In the genomic region with DNA sequence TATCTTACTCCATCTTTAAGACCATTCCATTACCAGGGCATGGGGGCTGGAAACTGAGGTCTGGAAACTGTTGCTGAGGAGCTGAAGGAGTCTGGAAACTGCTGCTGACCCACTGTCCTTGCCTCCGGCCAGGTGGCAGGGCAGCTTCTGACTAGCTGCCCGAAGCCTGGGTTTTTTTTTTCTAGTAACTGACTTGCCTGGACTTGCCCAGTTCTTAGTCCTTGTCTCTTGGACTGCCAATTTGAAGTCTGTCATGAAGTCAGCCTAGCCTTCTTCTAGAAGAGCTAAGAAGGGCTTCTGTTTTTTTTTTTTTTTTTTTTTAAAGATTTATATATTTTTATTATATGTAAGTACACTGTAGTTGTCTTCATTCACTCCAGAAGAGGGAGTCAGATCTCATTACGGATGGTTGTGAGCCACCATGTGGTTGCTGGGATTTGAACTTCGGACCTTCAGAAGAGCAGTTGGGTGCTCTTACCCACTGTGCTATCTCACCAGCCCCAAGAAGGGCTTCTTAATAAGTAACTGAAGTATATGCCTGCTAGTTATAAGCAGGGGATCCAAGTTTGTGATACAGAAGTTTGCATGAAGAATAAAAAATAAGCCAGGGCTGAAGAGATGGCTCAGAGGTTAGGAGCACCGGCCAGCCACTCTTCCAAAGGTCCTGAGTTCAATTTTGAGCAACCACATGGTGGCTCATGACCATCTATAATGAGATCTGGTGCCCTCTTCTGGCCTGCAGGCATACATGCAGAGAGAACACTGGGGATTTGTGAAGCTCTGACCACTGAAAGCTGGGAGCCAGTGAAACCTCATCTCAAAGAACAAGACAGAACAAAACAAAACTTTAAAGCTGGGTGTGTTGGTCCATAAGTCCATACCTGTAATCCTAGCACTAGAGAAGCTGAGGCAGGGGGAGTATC, we compare ENCODE assay signal across 8 mouse cellular contexts. TPM values are rescaled to one million over a fixed set of nuclear protein-coding genes. Genes with fewer than 3 reads are reported as not detected.
DNase-seq lines count a peak whose midpoint lies in the region; ATAC-seq and TF ChIP-seq lines count a peak whose summit lies in the region.

No protein-coding gene starts in this region.

- no peak overlapping the region for H3K27ac ChIP-seq in thymus, adult 2 months (ENCODE audit: control insufficient read depth, insufficient read depth, low read length)
- no peak overlapping the region for H3K27ac ChIP-seq in liver, postnatal 0 days (ENCODE audit: low read depth)
- H3K27ac ChIP-seq in forebrain, embryonic 11.5 days (ENCODE audit: low read depth, low read length): no peak overlapping the region

- no peaks in the 10 kb centered on the region for H3K36me3 ChIP-seq in thymus, adult 2 months (ENCODE audit: control insufficient read depth, insufficient read depth, low read length)
- H3K36me3 ChIP-seq in liver, postnatal 0 days (replicated peaks; ENCODE audit: insufficient read depth, low read length): peaks cover 2% of the 10 kb centered on the region; the same call in 1 of the 2 replicates
- no peaks in the 10 kb centered on the region for H3K36me3 ChIP-seq in forebrain, embryonic 11.5 days (ENCODE audit: control insufficient read depth, insufficient read depth, low read length)

- WGBS in thymus, adult 2 months: 70% methylated on average over 5 of the region's 5 CpGs
- 65% methylated on average over 5 of the region's 5 CpGs for WGBS in liver, postnatal 0 days (ENCODE audit: insufficient replicate concordance)
- WGBS in forebrain, embryonic 11.5 days: 62% methylated on average over 5 of the region's 5 CpGs

- H3K4me3 ChIP-seq in thymus, adult 2 months (ENCODE audit: control insufficient read depth, insufficient read depth, low read length): no peak overlapping the region
- H3K4me3 ChIP-seq in liver, postnatal 0 days (ENCODE audit: low read depth, low read length): no peak overlapping the region
- H3K4me3 ChIP-seq in forebrain, embryonic 11.5 days (ENCODE audit: low read depth, low read length): no peak overlapping the region

- no peaks in the 10 kb centered on the region for H3K27me3 ChIP-seq in thymus, adult 2 months (ENCODE audit: control insufficient read depth, insufficient read depth, low read length)
- H3K27me3 ChIP-seq in liver, postnatal 0 days (ENCODE audit: insufficient read depth, low read length): no peaks in the 10 kb centered on the region
- no peaks in the 10 kb centered on the region for H3K27me3 ChIP-seq in forebrain, embryonic 11.5 days (ENCODE audit: control insufficient read depth, insufficient read depth, low read length)

- peak; percentile 30; the same call in 1 of the 2 replicates for ATAC-seq in liver, postnatal 0 days
- no peak for ATAC-seq in monocyte, adult 5-6 weeks (replicated peaks; ENCODE audit: insufficient number of reproducible peaks, low FRiP score, low TSS enrichment, poor library complexity, severe bottlenecking)
- no peak for ATAC-seq in forebrain, embryonic 11.5 days (replicated peaks; ENCODE audit: low FRiP score)

- H3K9ac ChIP-seq in liver, postnatal 0 days (replicated peaks): no peak overlapping the region
- no peak overlapping the region for H3K9ac ChIP-seq in forebrain, embryonic 11.5 days (ENCODE audit: low read length)

- no peaks in the 10 kb centered on the region for H3K9me3 ChIP-seq in liver, postnatal 0 days (ENCODE audit: low read length)
- H3K9me3 ChIP-seq in forebrain, embryonic 11.5 days (ENCODE audit: control insufficient read depth, low read length): no peaks in the 10 kb centered on the region

- TF ChIP-seq EP300 in liver, postnatal 0 days (IDR thresholded peaks at IDR 0.05; ENCODE audit: low read depth): no peak

- no peak for TF ChIP-seq CTCF in thymus, adult 2 months (IDR thresholded peaks at IDR 0.05; ENCODE audit: borderline replicate concordance, control insufficient read depth, extremely low read depth, insufficient read depth, low read length, poor library complexity)
- TF ChIP-seq CTCF in liver, postnatal 0 days (IDR thresholded peaks at IDR 0.05; ENCODE audit: low read depth): peak; percentile 88

- no peak for TF ChIP-seq POLR2A in thymus, adult 2 months (IDR thresholded peaks at IDR 0.05; ENCODE audit: control insufficient read depth, extremely low read depth, insufficient read depth, low read length, poor library complexity)

- no peak overlapping the region for H3K4me2 ChIP-seq in liver, postnatal 0 days (ENCODE audit: low read depth, low read length)
- no peak overlapping the region for H3K4me2 ChIP-seq in forebrain, embryonic 11.5 days (ENCODE audit: low read depth, low read length, severe bottlenecking)

- peaks cover 11% of the 10 kb centered on the region for H3K4me1 ChIP-seq in thymus, adult 2 months (replicated peaks; ENCODE audit: control insufficient read depth, insufficient read depth, low read length)
- peaks cover 27% of the 10 kb centered on the region for H3K4me1 ChIP-seq in liver, postnatal 0 days (ENCODE audit: insufficient read depth)
- peaks cover 7% of the 10 kb centered on the region; the same call in 1 of the 2 replicates for H3K4me1 ChIP-seq in forebrain, embryonic 11.5 days (replicated peaks; ENCODE audit: control insufficient read depth, insufficient read depth, low read length)

- DNase-seq in gastrocnemius, adult 18-20 months (ENCODE audit: low spot score): peak; percentile 44
- no peak for DNase-seq in gastrocnemius, adult 8-10 months (ENCODE audit: low spot score in 2 of 2)
- DNase-seq in thymus, adult 2 months: peak; percentile 33
- DNase-seq in thymus, adult 18-20 months: no peak
- peak; percentile 42 to 52 for DNase-seq in cerebellum, postnatal 36 days
- no peak for DNase-seq in liver, postnatal 0 days
- DNase-seq in forebrain, embryonic 11.5 days (ENCODE audit: low spot score): no peak

RNA-seq across cellular contexts. Expression of gene Eif3l, which starts 3.6 kb away (rescaled TPM):
- total RNA-seq in gastrocnemius, adult 18-20 months (2021): 10 to 100 TPM; 52.6 to 54.1 TPM
- total RNA-seq in gastrocnemius, adult 8-10 months (2022): 10 to 100 TPM; 57.8 to 60.8 (median 60.6) TPM
- polyA plus RNA-seq in thymus, adult 2 months (2012; rRNA removed): 205 and 212 TPM in 2 replicates
- polyA plus RNA-seq in liver, postnatal 0 days (2015; fragmentation: Nextera tagmentation; extraction: Ambion mirVana): 70.9 and 76.4 TPM in 2 replicates
- total RNA-seq in monocyte, adult 5-6 weeks (2017): 102 to 117 TPM (median 113 TPM) in 3 replicates
- polyA plus RNA-seq in forebrain, embryonic 11.5 days (2014; fragmentation: Nextera tagmentation; extraction: Ambion mirVana): 245 and 254 TPM in 2 replicates

RNA-seq across cellular contexts. Expression of gene Ankrd54, which starts 8.7 kb away (rescaled TPM):
- 1 to 10 TPM; 4.1 to 4.5 TPM for total RNA-seq in gastrocnemius, adult 18-20 months (2021)
- 1 to 10 TPM; 3.1 to 5.8 (median 3.5) TPM for total RNA-seq in gastrocnemius, adult 8-10 months (2022)
- polyA plus RNA-seq in thymus, adult 2 months (2012; rRNA removed): 171 and 181 TPM in 2 replicates
- 21.3 and 22.5 TPM in 2 replicates for polyA plus RNA-seq in liver, postnatal 0 days (2015; fragmentation: Nextera tagmentation; extraction: Ambion mirVana)
- 8.1 to 17.1 TPM (median 13.3 TPM) in 3 replicates for total RNA-seq in monocyte, adult 5-6 weeks (2017)
- 61.6 and 67.1 TPM in 2 replicates for polyA plus RNA-seq in forebrain, embryonic 11.5 days (2014; fragmentation: Nextera tagmentation; extraction: Ambion mirVana)

RNA-seq across cellular contexts. Expression of gene Galr3, which starts 29.7 kb away (rescaled TPM):
- total RNA-seq in gastrocnemius, adult 18-20 months (2021): not detected
- not detected for total RNA-seq in gastrocnemius, adult 8-10 months (2022)
- polyA plus RNA-seq in thymus, adult 2 months (2012; rRNA removed): 0.71 and 1.6 TPM in 2 replicates
- polyA plus RNA-seq in liver, postnatal 0 days (2015; fragmentation: Nextera tagmentation; extraction: Ambion mirVana): 0.08 and 0.16 TPM in 2 replicates
- total RNA-seq in monocyte, adult 5-6 weeks (2017): not detected in 3 replicates
- polyA plus RNA-seq in forebrain, embryonic 11.5 days (2014; fragmentation: Nextera tagmentation; extraction: Ambion mirVana): not detected in 2 replicates

RNA-seq across cellular contexts. Expression of gene Micall1, which starts 37.3 kb away (rescaled TPM):
- total RNA-seq in gastrocnemius, adult 18-20 months (2021): 10 to 100 TPM; 10.3 to 10.8 TPM
- total RNA-seq in gastrocnemius, adult 8-10 months (2022): 10 to 100 TPM in 3 of 4 experiments, 1 to 10 TPM in 1; 9.8 to 12.6 (median 11.2) TPM
- 46.1 and 47.3 TPM in 2 replicates for polyA plus RNA-seq in thymus, adult 2 months (2012; rRNA removed)
- polyA plus RNA-seq in liver, postnatal 0 days (2015; fragmentation: Nextera tagmentation; extraction: Ambion mirVana): 0.92 and 1.3 TPM in 2 replicates
- total RNA-seq in monocyte, adult 5-6 weeks (2017): 12.9 to 26.3 TPM (median 16.2 TPM) in 3 replicates
- polyA plus RNA-seq in forebrain, embryonic 11.5 days (2014; fragmentation: Nextera tagmentation; extraction: Ambion mirVana): 6.3 and 7.6 TPM in 2 replicates

RNA-seq across cellular contexts. Expression of gene H1f0, which starts 43.1 kb away (rescaled TPM):
- 10 to 100 TPM; 74.4 to 86.9 TPM for total RNA-seq in gastrocnemius, adult 18-20 months (2021)
- 100 to 1,000 TPM in 1 of 4 experiments, 10 to 100 TPM in 3; 84.7 to 103 (median 92.1) TPM for total RNA-seq in gastrocnemius, adult 8-10 months (2022)
- polyA plus RNA-seq in thymus, adult 2 months (2012; rRNA removed): 35.7 and 52.0 TPM in 2 replicates
- polyA plus RNA-seq in liver, postnatal 0 days (2015; fragmentation: Nextera tagmentation; extraction: Ambion mirVana): 125 and 140 TPM in 2 replicates
- 27.7 to 41.5 TPM (median 37.9 TPM) in 3 replicates for total RNA-seq in monocyte, adult 5-6 weeks (2017)
- 349 and 396 TPM in 2 replicates for polyA plus RNA-seq in forebrain, embryonic 11.5 days (2014; fragmentation: Nextera tagmentation; extraction: Ambion mirVana)

Comparison
In these comparisons a context has a peak if more than half of its experiments do, and no peak if none do; other contexts are left out.
1. DNase-seq: peak in gastrocnemius, adult 18-20 months (single experiment), thymus, adult 2 months (single experiment) and cerebellum, postnatal 36 days (2 of 2); none in gastrocnemius, adult 8-10 months (0 of 2), thymus, adult 18-20 months (0 of 2), liver, postnatal 0 days (single experiment) and forebrain, embryonic 11.5 days (single experiment).